Mouse (Mus musculus): Measurements from ENCODE around the gene Slc13a3. TPM values are rescaled to one million over a fixed set of nuclear protein-coding genes. Genes with fewer than 3 reads are reported as not detected.
A peak's percentile ranks its signal among the peaks of the same experiment; 100 is the strongest.

Slc13a3 gene
- polyA plus RNA-seq, 1 experiment from 2014 or later: 5.8 TPM

DNA sequence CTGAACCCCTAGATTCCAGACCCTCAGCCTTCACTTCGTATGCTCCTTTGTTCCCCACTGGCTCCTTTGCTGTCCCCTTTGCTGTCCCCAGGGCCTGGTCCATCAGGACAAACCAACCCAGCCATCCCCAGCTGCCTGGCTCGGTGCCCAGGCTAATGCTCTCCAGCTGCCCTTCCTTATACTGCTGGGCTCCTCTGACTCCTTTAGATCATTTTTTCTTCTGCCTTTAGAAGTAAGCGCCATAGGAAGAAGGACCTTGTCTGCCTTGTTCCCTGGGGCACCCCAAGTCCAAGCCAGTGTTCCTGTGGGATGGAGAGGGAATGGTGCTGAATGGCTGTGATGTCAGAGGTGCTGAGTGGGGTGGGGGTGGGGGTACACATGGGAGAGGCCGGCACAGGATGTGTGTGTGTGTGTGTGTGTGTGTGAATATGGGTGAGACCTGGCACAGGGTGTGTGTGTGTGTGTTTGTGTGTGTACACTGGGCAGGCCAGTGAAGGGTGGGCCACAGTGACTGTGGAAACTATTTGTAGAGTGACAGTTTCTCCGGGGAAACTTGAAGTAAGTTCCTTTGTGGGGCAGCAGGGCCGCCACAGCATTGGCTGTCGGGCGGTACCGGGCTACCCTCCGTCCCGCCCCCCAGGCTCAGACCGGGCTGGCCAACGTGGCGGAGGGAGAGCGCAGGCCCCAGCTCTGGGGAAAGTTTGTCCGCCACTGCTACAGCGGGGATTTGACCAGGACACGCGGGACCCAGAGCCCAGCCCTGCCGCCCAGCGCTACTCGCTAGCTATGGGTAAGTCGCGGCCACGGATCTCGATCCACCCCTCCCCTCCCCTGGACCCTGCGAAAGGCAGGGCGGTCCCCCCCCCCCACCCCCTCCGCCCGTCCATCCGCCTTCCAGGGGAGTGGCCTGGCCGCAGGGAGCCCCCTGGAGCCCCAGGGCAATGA, 30.5 kb upstream of the Slc13a3 start, which contains the start of gene Slc2a10:
Gene Slc2a10, plus strand, starts transcription at position 529 of the 945 bp plus-strand sequence.
- no peaks in the 10 kb centered on the region for H3K9me3 ChIP-seq (replicated peaks; ENCODE audit: control insufficient read depth, low read length)
- DNase-seq (ENCODE audit: low spot score) (peak; percentile 59), ATAC-seq (peak; percentile 84)
- no peaks in the 10 kb centered on the region for H3K27me3 ChIP-seq (replicated peaks; ENCODE audit: control insufficient read depth, insufficient read depth, low read length)
- peak within 1 kb of the TSS; percentile 21 for H3K4me3 ChIP-seq (ENCODE audit: low read depth, low read length)
- peak within 1 kb of the TSS; percentile 48; the same call in 1 of the 2 replicates for H3K27ac ChIP-seq (ENCODE audit: low read depth, low read length)
- peak within 1 kb of the TSS; percentile 50 for H3K4me2 ChIP-seq (ENCODE audit: low read length)
- no peaks in the 10 kb centered on the region for H3K4me1 ChIP-seq (ENCODE audit: control insufficient read depth, insufficient read depth, low read length)
- WGBS: 8% methylated on average over 26 of the region's 32 CpGs
- no peaks in the 10 kb centered on the region for H3K36me3 ChIP-seq (ENCODE audit: control insufficient read depth, insufficient read depth, low read length)
- peak within 1 kb of the TSS; percentile 55; the same call in 1 of the 2 replicates for H3K9ac ChIP-seq (ENCODE audit: low read length)

GRCm38 (mm10) chr2:165498816-165499215, 25.8 kb upstream of the Slc13a3 start:
- Histone ChIP-seq H3K9me3 (replicated peaks; ENCODE audit: control insufficient read depth, low read length) (no peaks in the 10 kb centered on the region), H3K36me3 (ENCODE audit: control insufficient read depth, insufficient read depth, low read length) (no peaks in the 10 kb centered on the region), H3K4me3 (ENCODE audit: low read depth, low read length) (no peak overlapping the region), H3K4me1 (ENCODE audit: control insufficient read depth, insufficient read depth, low read length) (peaks cover 5% of the 10 kb centered on the region), H3K27me3 (replicated peaks; ENCODE audit: control insufficient read depth, insufficient read depth, low read length) (no peaks in the 10 kb centered on the region), H3K27ac (ENCODE audit: low read depth, low read length) (no peak overlapping the region), H3K4me2 (ENCODE audit: low read length) (no peak overlapping the region), H3K9ac (ENCODE audit: low read length) (no peak overlapping the region)
- DNase-seq (ENCODE audit: low spot score) (peak; percentile 10), ATAC-seq (no peak)
- WGBS: 74% methylated on average over 6 of the region's 6 CpGs

- 85% methylated on average over 2 of the region's 2 CpGs for WGBS
- Histone ChIP-seq H3K27ac (ENCODE audit: low read depth, low read length) (no peak overlapping the region), H3K9me3 (replicated peaks; ENCODE audit: control insufficient read depth, low read length) (no peaks in the 10 kb centered on the region), H3K27me3 (replicated peaks; ENCODE audit: control insufficient read depth, insufficient read depth, low read length) (no peaks in the 10 kb centered on the region), H3K36me3 (ENCODE audit: control insufficient read depth, insufficient read depth, low read length) (no peaks in the 10 kb centered on the region), H3K9ac (ENCODE audit: low read length) (no peak overlapping the region), H3K4me3 (ENCODE audit: low read depth, low read length) (no peak overlapping the region), H3K4me1 (ENCODE audit: control insufficient read depth, insufficient read depth, low read length) (peaks cover 5% of the 10 kb centered on the region), H3K4me2 (ENCODE audit: low read length) (no peak overlapping the region)
- ATAC-seq: no peak
- no peak for DNase-seq (ENCODE audit: low spot score)
Measured at GRCm38 (mm10) chr2:165497706-165498275, 24.8 kb upstream of the Slc13a3 start.

DNA sequence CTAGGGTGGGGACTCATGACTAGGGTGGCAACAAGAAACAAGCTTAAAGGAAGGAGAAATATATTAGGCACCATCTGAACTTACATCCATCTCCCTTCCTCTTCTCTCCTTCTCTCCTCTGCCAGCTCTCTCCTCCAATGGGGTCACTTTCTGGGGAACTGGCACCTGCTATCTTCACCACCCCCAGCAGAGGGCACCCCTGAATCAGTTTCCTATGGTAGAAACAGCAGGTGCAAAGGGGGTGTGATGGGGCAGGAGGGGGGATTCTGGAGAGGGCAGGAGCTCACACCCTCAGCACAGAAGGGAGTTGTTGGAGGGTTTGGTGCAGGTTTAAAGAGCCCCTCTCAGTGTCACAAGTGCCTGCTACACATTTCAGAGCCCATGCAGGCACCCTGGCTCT, 23.2 kb upstream of the Slc13a3 start:
- H3K9me3 ChIP-seq (replicated peaks; ENCODE audit: control insufficient read depth, low read length): no peaks in the 10 kb centered on the region
- no peaks in the 10 kb centered on the region for H3K27me3 ChIP-seq (replicated peaks; ENCODE audit: control insufficient read depth, insufficient read depth, low read length)
- ATAC-seq: no peak
- no peaks in the 10 kb centered on the region for H3K36me3 ChIP-seq (ENCODE audit: control insufficient read depth, insufficient read depth, low read length)
- DNase-seq (ENCODE audit: low spot score): peak; percentile 35
- H3K4me2 ChIP-seq (ENCODE audit: low read length): no peak overlapping the region
- no peak overlapping the region for H3K27ac ChIP-seq (ENCODE audit: low read depth, low read length)
- no peak overlapping the region for H3K4me3 ChIP-seq (ENCODE audit: low read depth, low read length)
- peaks cover 7% of the 10 kb centered on the region for H3K4me1 ChIP-seq (ENCODE audit: control insufficient read depth, insufficient read depth, low read length)
- H3K9ac ChIP-seq (ENCODE audit: low read length): no peak overlapping the region

GRCm38 (mm10) chr2:165494495-165494894, 21.5 kb upstream of the Slc13a3 start:
- peaks cover 15% of the 10 kb centered on the region for H3K36me3 ChIP-seq (ENCODE audit: control insufficient read depth, insufficient read depth, low read length)
- H3K27ac ChIP-seq (ENCODE audit: low read depth, low read length): peak overlapping the region; percentile 80
- WGBS: 40% methylated on average over 2 of the region's 2 CpGs
- H3K9me3 ChIP-seq (replicated peaks; ENCODE audit: control insufficient read depth, low read length): no peaks in the 10 kb centered on the region
- no peak overlapping the region for H3K4me3 ChIP-seq (ENCODE audit: low read depth, low read length)
- peaks cover 7% of the 10 kb centered on the region for H3K4me1 ChIP-seq (ENCODE audit: control insufficient read depth, insufficient read depth, low read length)
- H3K4me2 ChIP-seq (ENCODE audit: low read length): peak overlapping the region; percentile 72; the same call in 1 of the 2 replicates
- no peaks in the 10 kb centered on the region for H3K27me3 ChIP-seq (replicated peaks; ENCODE audit: control insufficient read depth, insufficient read depth, low read length)
- DNase-seq (ENCODE audit: low spot score): no peak
- H3K9ac ChIP-seq (ENCODE audit: low read length): no peak overlapping the region
- no peak for ATAC-seq

GRCm38 (mm10) chr2:165493587-165494210, 20.7 kb upstream of the Slc13a3 start:
- peak; percentile 60 for ATAC-seq
- Histone ChIP-seq H3K4me1 (ENCODE audit: control insufficient read depth, insufficient read depth, low read length) (peaks cover 7% of the 10 kb centered on the region), H3K27me3 (replicated peaks; ENCODE audit: control insufficient read depth, insufficient read depth, low read length) (no peaks in the 10 kb centered on the region), H3K27ac (ENCODE audit: low read depth, low read length) (peak overlapping the region; percentile 80), H3K36me3 (ENCODE audit: control insufficient read depth, insufficient read depth, low read length) (peaks cover 23% of the 10 kb centered on the region), H3K4me2 (ENCODE audit: low read length) (peak overlapping the region; percentile 72), H3K9me3 (replicated peaks; ENCODE audit: control insufficient read depth, low read length) (no peaks in the 10 kb centered on the region), H3K4me3 (ENCODE audit: low read depth, low read length) (peak overlapping the region; percentile 65), H3K9ac (ENCODE audit: low read length) (peak overlapping the region; percentile 80)
- peak; percentile 77 for DNase-seq (ENCODE audit: low spot score)
- WGBS: 3% methylated on average over 17 of the region's 17 CpGs

- Histone ChIP-seq H3K36me3 (ENCODE audit: control insufficient read depth, insufficient read depth, low read length) (peaks cover 31% of the 10 kb centered on the region), H3K9me3 (replicated peaks; ENCODE audit: control insufficient read depth, low read length) (no peaks in the 10 kb centered on the region), H3K9ac (ENCODE audit: low read length) (peak within 1 kb of the TSS; percentile 80), H3K4me1 (ENCODE audit: control insufficient read depth, insufficient read depth, low read length) (peaks cover 7% of the 10 kb centered on the region), H3K27ac (ENCODE audit: low read depth, low read length) (peak within 1 kb of the TSS; percentile 80), H3K4me3 (ENCODE audit: low read depth, low read length) (peak within 1 kb of the TSS; percentile 65), H3K4me2 (ENCODE audit: low read length) (peak within 1 kb of the TSS; percentile 72), H3K27me3 (replicated peaks; ENCODE audit: control insufficient read depth, insufficient read depth, low read length) (no peaks in the 10 kb centered on the region)
- WGBS: under 1% methylated on average over 81 of the region's 84 CpGs
- DNase-seq (ENCODE audit: low spot score) (peak; percentile 76), ATAC-seq (peak; percentile 87)
Measured at GRCm38 (mm10) chr2:165492648-165493553, 19.9 kb upstream of the Slc13a3 start, which contains the start of gene Trp53rka. Trp53rka (minus strand) TSS chr2:165493324.

All from forebrain, embryonic 14.5 days (tissue).